Mouse (Mus musculus) forebrain, embryonic 11.5 days (tissue): Measurements from ENCODE around the gene Ccs. TPM values are rescaled to one million over a fixed set of nuclear protein-coding genes. Genes with fewer than 3 reads are reported as not detected.
A peak's percentile ranks its signal among the peaks of the same experiment; 100 is the strongest.

ENCODE experiments used
- ATAC-seq: fragments of 200-750 bp; cut with Nextera tagmentation; replicated peaks from 2 replicates; pipeline ENCODE4 v1.8.0; 2017; ENCODE audit warnings: moderate TSS enrichment; ENCODE audit not compliant: low FRiP score
- DNase-seq: peaks from one replicate; pipeline ENCODE4 v3.0.0-alpha.2; 2017; ENCODE audit warnings: low spot score
- H3K27ac ChIP-seq: fragments of 300-500 bp; sonication (generic); 2 replicates; pipeline ENCODE4 v1.5.1; 2014; ENCODE audit warnings: low read depth, low read length
- H3K27me3 ChIP-seq: fragments of 300-500 bp; sonication (generic); 2 replicates; pipeline ENCODE4 v1.6.1; 2014; ENCODE audit warnings: mild to moderate bottlenecking, low read length, mixed read lengths; ENCODE audit not compliant: control insufficient read depth, insufficient read depth
- H3K36me3 ChIP-seq: fragments of 300-500 bp; sonication (generic); 2 replicates; pipeline ENCODE4 v1.6.1; 2014; ENCODE audit warnings: mild to moderate bottlenecking, low read length, moderate library complexity, mixed read lengths; ENCODE audit not compliant: control insufficient read depth, insufficient read depth
- H3K4me1 ChIP-seq: fragments of 300-500 bp; sonication (generic); replicated peaks from 2 replicates; pipeline ENCODE4 v1.6.1; 2014; ENCODE audit warnings: low read length, mixed read lengths; ENCODE audit not compliant: control insufficient read depth, insufficient read depth
- H3K4me2 ChIP-seq: fragments of 300-500 bp; sonication (generic); 2 replicates; pipeline ENCODE4 v1.6.1; 2014; ENCODE audit warnings: low read depth, mild to moderate bottlenecking, low read length, moderate library complexity, mixed read lengths; ENCODE audit not compliant: severe bottlenecking
- H3K4me3 ChIP-seq: fragments of 300-500 bp; sonication (generic); 2 replicates; pipeline ENCODE4 v1.5.1; 2014; ENCODE audit warnings: low read depth, low read length
- H3K9ac ChIP-seq: fragments of 300-500 bp; sonication (generic); 2 replicates; pipeline ENCODE4 v1.6.1; 2014; ENCODE audit warnings: low read length
- H3K9me3 ChIP-seq: fragments of 300-500 bp; sonication (generic); 2 replicates; pipeline ENCODE4 v1.6.1; 2016; ENCODE audit warnings: low read length, mixed read lengths; ENCODE audit not compliant: control insufficient read depth
- WGBS: fragments of 180-500 bp; shearing (Covaris S2); extraction: QIAGEN DNeasy Blood & Tissue Kit; methylation state at CpG from one replicate; pipeline ENCODE4 v1.1.7; 2014; 5-methylcytosine and 5-hydroxymethylcytosine counted together
- polyA plus RNA-seq: library from polyadenylated mRNA; unstranded; fragments of >200 nt; fragmentation: Nextera tagmentation; extraction: Ambion mirVana; gene quantifications from 2 replicates; pipeline ENCODE4 v1.2.1, GENCODE M21; 2014

Ccs gene
- polyA plus RNA-seq, 1 experiment from 2014 or later, result 37.9 TPM

DNA sequence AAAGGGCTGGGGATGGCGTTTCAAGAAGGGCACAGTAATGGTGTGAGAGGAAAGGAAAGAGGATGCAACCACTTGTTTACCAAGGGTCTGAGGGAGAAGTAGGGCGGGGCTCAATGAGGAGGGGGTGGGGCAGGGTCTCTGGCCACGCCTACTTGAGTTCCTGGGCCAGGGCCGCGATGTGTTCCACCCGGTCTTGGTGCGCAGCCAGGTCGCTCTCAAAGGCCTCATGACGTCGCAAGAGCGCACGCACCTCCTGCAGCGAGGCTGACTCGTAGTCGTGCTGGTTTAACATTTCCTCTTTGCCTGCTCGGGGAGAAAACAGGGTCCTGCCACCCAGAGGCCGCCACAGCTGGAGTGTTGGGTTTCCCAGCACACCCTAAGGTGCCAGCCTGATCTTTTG lies 26.0 kb upstream of the Ccs start:
- no peak overlapping the region for H3K4me3 ChIP-seq
- no peak overlapping the region; the same call in 1 of the 2 replicates for H3K4me2 ChIP-seq
- H3K27me3 ChIP-seq, result no peaks in the 10 kb centered on the region
- 10% methylated on average over 17 of the region's 17 CpGs for WGBS
- H3K36me3 ChIP-seq, result no peaks in the 10 kb centered on the region
- no peak overlapping the region for H3K27ac ChIP-seq
- ATAC-seq (no peak), DNase-seq (peak; percentile 59)
- H3K4me1 ChIP-seq, result no peaks in the 10 kb centered on the region
- no peaks in the 10 kb centered on the region for H3K9me3 ChIP-seq
- H3K9ac ChIP-seq, result no peak overlapping the region

DNA sequence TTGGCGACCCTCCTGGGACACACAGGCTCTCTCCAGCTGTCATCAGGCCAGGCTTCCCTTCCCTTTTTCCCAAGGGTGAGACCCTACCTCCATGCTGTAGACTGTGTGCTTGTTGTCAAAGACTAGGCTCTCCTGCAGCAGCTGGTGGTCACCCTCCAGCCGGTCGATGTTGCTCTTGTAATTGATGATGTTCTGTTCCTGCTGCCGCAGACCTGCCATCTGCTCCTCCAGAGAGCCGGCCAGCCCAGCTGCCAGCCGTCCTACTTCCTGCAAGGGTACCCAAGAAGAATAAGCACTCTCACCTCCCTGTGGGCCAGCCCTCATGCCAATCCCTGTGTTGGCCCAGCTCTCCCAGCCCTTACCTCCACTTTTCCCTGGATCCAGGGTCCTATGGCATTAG lies 23.9 kb upstream of the Ccs start:
- Histone ChIP-seq H3K9me3 (no peaks in the 10 kb centered on the region), H3K36me3 (no peaks in the 10 kb centered on the region), H3K27me3 (no peaks in the 10 kb centered on the region), H3K9ac (no peak overlapping the region), H3K4me1 (no peaks in the 10 kb centered on the region), H3K4me3 (no peak overlapping the region), H3K27ac (no peak overlapping the region), H3K4me2 (no peak overlapping the region)
- ATAC-seq (no peak), DNase-seq (no peak)
- WGBS, result 87% methylated on average over 6 of the region's 6 CpGs

DNA sequence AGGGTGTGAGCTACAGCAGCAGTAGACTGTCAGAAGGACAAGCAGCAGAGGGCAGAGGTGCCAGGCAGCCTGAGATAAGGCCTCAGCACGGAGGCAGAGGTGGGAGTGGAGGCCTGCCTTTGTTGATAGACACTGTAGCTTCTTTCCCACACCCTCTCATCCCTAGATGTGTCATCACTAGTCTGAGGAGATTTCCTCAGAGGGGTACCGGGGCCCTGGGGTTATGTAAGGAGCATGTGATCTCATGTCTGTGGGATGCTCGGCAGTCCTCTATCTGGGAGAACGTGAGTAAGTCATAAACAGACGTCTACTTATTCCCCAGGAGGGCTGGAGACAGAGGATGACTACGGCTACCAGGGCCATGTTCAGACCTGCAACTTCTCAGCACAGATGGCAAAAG lies 19.9 kb upstream of the Ccs start:
- Histone ChIP-seq H3K27me3 (no peaks in the 10 kb centered on the region; the same call in 1 of the 2 replicates), H3K4me1 (no peaks in the 10 kb centered on the region), H3K27ac (no peak overlapping the region), H3K9ac (no peak overlapping the region), H3K36me3 (no peaks in the 10 kb centered on the region), H3K4me2 (no peak overlapping the region), H3K9me3 (no peaks in the 10 kb centered on the region), H3K4me3 (no peak overlapping the region)
- 86% methylated on average over 6 of the region's 6 CpGs for WGBS
- ATAC-seq (no peak), DNase-seq (no peak)

GRCm38 (mm10) chr19:4855951-4856350 lies 16.8 kb upstream of the Ccs start:
- WGBS, result 54% methylated on average over 4 of the region's 4 CpGs
- no peak overlapping the region for H3K9ac ChIP-seq
- H3K4me3 ChIP-seq, result no peak overlapping the region

GRCm38 (mm10) chr19:4855470-4855820 lies 16.3 kb upstream of the Ccs start:
- 2% methylated on average over 14 of the region's 14 CpGs for WGBS
- peak; percentile 61 for ATAC-seq

More at GRCm38 (mm10) chr19:4855951-4856350, 16.8 kb upstream of the Ccs start:
- Histone ChIP-seq H3K4me1 (no peaks in the 10 kb centered on the region), H3K27me3 (no peaks in the 10 kb centered on the region; the same call in 1 of the 2 replicates), H3K4me2 (no peak overlapping the region), H3K27ac (no peak overlapping the region), H3K36me3 (no peaks in the 10 kb centered on the region), H3K9me3 (no peaks in the 10 kb centered on the region)
- ATAC-seq (no peak), DNase-seq (no peak)

GRCm38 (mm10) chr19:4854552-4855469 lies 15.7 kb upstream of the Ccs start, which contains the start of gene Ctsf:
Ctsf (plus strand) TSS chr19:4855130.
- Histone ChIP-seq H3K4me3 (peak within 1 kb of the TSS; percentile 56), H3K9ac (peak within 1 kb of the TSS; percentile 64), H3K27ac (no peak within 1 kb of the TSS), H3K9me3 (no peaks in the 10 kb centered on the region), H3K4me2 (peak within 1 kb of the TSS; percentile 93), H3K27me3 (no peaks in the 10 kb centered on the region; the same call in 1 of the 2 replicates), H3K36me3 (no peaks in the 10 kb centered on the region), H3K4me1 (no peaks in the 10 kb centered on the region)
- 4% methylated on average over 45 of the region's 45 CpGs for WGBS
- ATAC-seq, result peak; percentile 76
- peak; percentile 87 for DNase-seq

More at GRCm38 (mm10) chr19:4855470-4855820, 16.3 kb upstream of the Ccs start:
- Histone ChIP-seq H3K36me3 (no peaks in the 10 kb centered on the region), H3K9me3 (no peaks in the 10 kb centered on the region), H3K4me1 (no peaks in the 10 kb centered on the region), H3K27me3 (no peaks in the 10 kb centered on the region; the same call in 1 of the 2 replicates), H3K4me2 (peak overlapping the region; percentile 93), H3K9ac (peak overlapping the region; percentile 64), H3K4me3 (peak overlapping the region; percentile 56), H3K27ac (no peak overlapping the region)
- no peak for DNase-seq

- DNase-seq (no peak), ATAC-seq (no peak)
- Histone ChIP-seq H3K4me1 (no peaks in the 10 kb centered on the region), H3K4me2 (no peak overlapping the region), H3K9ac (no peak overlapping the region), H3K4me3 (no peak overlapping the region), H3K27me3 (no peaks in the 10 kb centered on the region; the same call in 1 of the 2 replicates), H3K27ac (no peak overlapping the region), H3K36me3 (no peaks in the 10 kb centered on the region), H3K9me3 (no peaks in the 10 kb centered on the region)
- WGBS, result 38% methylated on average over 5 of the region's 5 CpGs
Measured at GRCm38 (mm10) chr19:4850281-4850680, 11.1 kb upstream of the Ccs start.

GRCm38 (mm10) chr19:4849800-4850199 lies 10.7 kb upstream of the Ccs start:
- Histone ChIP-seq H3K36me3 (no peaks in the 10 kb centered on the region), H3K27ac (no peak overlapping the region), H3K9me3 (no peaks in the 10 kb centered on the region), H3K4me2 (no peak overlapping the region), H3K27me3 (no peaks in the 10 kb centered on the region), H3K4me3 (no peak overlapping the region), H3K4me1 (no peaks in the 10 kb centered on the region), H3K9ac (no peak overlapping the region)
- no peak for ATAC-seq
- DNase-seq, result no peak
- WGBS, result 57% methylated on average over 4 of the region's 4 CpGs
